Mouse (Mus musculus) WW6 (cell line): ENCODE results near the gene Sh2b1.

Experiments used
- DNase-seq: peaks from one replicate; pipeline ENCODE4 v3.0.0-alpha.2; 2013; ENCODE audit warnings: low read depth, low spot score

Sh2b1 gene

GRCm38 (mm10) chr7:126456382-126457266, 18.6 kb downstream of the Sh2b1 start:
- DNase-seq: no peak

GRCm38 (mm10) chr7:126455242-126455641, 20.0 kb downstream of the Sh2b1 start:
- no peak for DNase-seq

DNA sequence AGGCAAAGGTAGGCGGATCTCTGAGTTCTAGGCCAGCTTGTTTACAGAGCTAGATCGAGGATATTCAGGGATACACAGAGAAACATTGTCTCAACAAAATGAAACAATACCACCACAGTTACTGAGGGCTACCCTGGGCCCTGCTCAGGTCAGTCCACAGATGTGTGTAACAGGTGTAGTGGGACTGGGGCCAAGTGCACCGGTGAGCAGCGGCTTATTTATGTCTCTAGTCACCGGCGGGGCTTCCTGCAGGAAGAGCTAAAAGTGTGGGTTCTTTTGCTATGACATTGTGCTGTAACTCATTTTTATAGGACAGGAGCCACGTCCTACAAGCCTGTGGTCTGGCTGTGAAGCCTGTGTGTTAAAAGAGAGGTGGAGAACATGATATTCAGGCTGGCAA, 21.4 kb downstream of the Sh2b1 start:
- DNase-seq: no peak

DNA sequence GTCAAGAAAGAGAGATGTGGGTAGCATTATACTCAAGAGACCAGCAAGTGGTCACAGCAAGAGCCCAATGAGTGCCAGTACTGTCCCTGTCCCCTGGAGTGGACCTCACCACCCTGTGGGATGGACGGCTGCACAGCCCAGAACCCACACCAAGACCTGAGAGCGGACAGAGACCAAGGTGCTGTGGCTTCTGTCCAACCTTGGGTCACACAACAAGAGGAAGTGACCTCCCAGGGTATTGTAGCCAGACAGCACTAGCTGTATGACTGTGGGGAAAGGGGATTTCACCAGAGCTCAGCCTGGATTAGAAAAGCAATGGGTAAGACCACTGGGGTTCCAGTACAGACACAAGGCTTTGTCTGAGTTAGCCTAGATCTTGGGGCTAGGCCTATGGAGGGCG, 23.0 kb downstream of the Sh2b1 start:
- no peak for DNase-seq

- DNase-seq: no peak
Observed at GRCm38 (mm10) chr7:126450641-126451040, 24.6 kb downstream of the Sh2b1 start.

DNA sequence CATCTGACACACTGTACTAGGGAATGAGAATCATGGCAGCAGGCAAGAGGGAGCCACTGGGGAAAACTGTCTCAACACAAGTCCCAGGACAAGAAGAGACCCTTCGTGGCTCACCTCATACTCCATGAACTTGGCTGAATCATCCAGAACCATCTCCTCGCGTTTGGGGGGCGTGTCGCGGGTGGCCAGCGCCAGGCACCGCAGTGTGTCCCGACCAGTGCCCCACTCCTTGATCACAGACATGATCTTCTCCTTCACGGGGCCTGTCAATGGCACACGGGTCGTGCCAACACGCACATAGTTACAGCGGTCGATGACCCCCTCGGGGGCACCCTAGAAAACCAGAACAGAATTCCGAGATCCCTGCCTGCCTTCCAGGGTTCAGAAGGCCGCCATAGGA, 25.2 kb downstream of the Sh2b1 start:
- DNase-seq: no peak

- no peak for DNase-seq
Observed at GRCm38 (mm10) chr7:126448481-126448880, 26.7 kb downstream of the Sh2b1 start.

DNA sequence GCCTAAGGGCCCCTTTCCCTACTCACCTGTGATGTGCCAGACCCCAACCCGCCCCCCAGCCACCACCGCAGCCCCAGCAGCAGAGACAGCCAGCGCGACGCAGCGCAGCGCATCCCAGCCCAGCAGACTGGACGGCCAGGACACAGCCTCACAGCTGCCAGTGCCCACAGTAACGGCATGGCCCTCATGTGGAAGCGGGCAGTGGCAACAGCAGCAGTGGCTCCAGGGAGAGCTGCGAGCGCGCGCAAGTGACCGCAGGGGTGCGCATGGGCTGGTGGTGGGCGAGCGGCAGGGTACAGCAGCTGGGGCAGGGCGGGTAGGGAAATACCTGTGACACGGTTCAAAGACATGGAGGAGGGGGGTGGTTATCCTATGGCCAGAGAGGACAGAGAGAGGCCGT, 29.0 kb downstream of the Sh2b1 start:
- DNase-seq: no peak

DNA sequence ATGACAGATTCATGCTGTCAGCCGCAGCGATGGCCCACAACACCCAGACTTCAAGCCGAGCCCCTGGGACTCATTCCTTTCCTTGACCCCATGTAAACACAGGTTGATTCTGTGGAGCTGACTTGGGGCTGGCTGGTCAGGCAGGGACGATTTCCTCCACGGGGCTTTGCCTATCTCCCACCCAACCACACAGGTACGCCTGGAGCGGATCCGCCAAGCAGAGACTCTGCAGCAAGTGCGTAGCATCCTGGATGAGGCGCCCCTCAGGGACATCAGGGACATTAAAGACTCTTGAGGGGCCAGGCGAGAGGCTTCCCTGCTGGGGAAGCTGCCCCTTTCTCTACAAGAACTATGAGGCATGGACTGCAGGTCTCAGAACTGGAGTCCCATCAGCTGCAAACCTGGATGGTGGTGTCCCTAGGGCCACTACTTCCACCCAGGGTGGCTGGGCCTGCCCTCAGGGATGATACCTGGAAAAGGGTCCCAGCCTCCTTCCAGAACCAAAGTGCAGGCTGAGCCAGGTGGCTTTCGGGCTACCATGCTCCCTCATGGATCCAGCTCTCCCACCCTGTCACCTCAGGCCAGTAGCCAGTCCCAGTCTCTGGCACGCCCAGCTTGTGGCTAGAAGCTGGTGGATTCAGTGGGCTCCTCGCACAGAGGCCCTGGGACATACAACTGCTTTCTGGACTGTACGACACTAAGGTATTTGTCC, 30.0 kb downstream of the Sh2b1 start:
- no peak for DNase-seq

DNA sequence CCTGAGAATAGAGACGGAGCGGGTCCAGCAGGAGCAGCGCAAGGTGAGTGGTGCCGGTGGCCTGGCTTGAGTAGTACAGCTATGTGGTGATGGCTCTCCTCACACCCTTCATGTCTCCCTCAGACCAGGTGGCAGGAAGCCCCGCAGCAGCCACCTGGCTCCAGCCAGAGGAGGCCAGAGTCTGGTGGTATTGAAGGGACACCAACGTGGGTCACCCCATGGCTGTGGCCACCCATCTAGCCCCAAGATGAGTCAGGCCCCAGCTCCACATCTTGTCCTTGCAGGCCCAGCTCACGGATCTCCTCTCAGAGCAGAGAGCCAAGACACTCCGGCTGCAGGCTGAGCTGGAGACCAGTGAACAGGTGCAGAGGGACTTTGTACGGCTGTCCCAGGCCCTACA, 30.7 kb downstream of the Sh2b1 start:
- DNase-seq: no peak

GRCm38 (mm10) chr7:126443997-126444396, 31.2 kb downstream of the Sh2b1 start:
- DNase-seq: no peak

GRCm38 (mm10) chr7:126440134-126440533, 35.1 kb downstream of the Sh2b1 start:
- DNase-seq: no peak

- no peak for DNase-seq
Observed at GRCm38 (mm10) chr7:126436851-126437250, 38.4 kb downstream of the Sh2b1 start.

GRCm38 (mm10) chr7:126435801-126436200, 39.4 kb downstream of the Sh2b1 start:
- no peak for DNase-seq

- no peak for DNase-seq
Observed at GRCm38 (mm10) chr7:126434726-126435125, 40.5 kb downstream of the Sh2b1 start.

- DNase-seq: no peak
Observed at GRCm38 (mm10) chr7:126430167-126430566, 45.1 kb downstream of the Sh2b1 start.

- DNase-seq: no peak
Observed at GRCm38 (mm10) chr7:126429503-126429898, 45.7 kb downstream of the Sh2b1 start.

GRCm38 (mm10) chr7:126428631-126429502, 46.4 kb downstream of the Sh2b1 start, which contains the start of gene Rabep2:
Gene Rabep2 (plus strand): TSS chr7:126428759.
- DNase-seq: peak; percentile 52

GRCm38 (mm10) chr7:126428154-126428553, 47.1 kb downstream of the Sh2b1 start:
- DNase-seq: no peak

GRCm38 (mm10) chr7:126427323-126427860, 47.8 kb downstream of the Sh2b1 start:
- peak; percentile 65 for DNase-seq

DNA sequence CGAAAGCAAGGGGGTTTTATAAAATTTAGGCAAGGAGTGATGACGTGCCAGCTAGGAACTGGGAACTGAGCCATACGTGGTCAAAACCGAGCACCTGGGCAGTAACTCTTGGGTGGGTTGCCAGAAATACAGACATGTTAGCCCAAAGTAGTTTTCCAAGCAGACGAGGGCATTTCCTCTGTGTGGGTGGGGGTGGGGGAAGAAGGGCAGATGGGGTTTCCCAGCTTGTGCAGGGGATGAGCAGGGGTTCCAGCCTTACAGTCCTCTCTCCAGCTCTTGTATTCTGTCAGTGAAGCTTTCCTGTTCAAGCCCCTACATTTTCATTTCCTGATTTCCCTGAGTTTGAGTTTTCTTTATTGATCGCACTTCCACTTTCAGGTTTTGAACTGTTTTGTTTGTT, 51.1 kb downstream of the Sh2b1 start:
- no peak for DNase-seq

- DNase-seq: no peak
Observed at GRCm38 (mm10) chr7:126421756-126422155, 53.5 kb downstream of the Sh2b1 start.
